Comparison of ENCODE assay signal across 10 mouse cellular contexts in the genomic region with DNA sequence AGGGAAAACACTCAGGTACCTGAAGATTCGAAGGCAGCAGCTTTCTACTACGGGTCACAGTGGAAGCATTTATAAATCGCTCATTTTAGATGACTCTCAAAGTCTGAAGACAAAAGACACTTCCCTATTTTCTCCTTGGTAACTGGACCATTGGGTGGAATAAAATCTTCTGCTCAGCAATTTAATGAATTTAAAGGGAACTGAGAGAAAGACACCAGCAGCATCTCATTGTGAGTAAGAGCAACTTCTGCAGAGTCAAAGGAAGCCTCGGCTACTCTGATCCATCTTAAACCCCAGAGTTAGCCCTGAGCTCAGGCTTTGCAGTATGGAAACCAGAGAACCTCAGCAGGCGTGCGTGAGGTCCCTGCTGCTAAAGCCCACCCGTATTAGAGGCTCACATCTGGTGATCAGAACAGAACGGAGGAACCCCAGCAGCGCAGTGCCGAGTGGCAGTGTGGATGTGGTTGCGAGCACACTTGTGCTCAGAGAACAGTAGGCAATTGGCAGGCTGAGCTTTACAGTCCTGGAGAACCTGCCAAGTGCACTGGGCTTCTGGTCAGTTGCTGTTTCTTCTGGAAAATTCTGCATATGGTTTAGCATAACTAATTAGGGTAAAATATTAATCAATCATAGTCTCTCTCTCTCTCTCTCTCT.
DNase-seq lines count a peak whose midpoint lies in the region; ATAC-seq and TF ChIP-seq lines count a peak whose summit lies in the region.
"Had no signal": no experiment of that assay in that cellular context is flagged by ENCODE, and none has a peak within 500 bp of the region (broad histone marks: within the 10 kb centered on the region; RNA-seq: fewer than 3 reads in every experiment).

No protein-coding gene starts in this region.

- H3K4me1 ChIP-seq in heart, adult 2 months (ENCODE audit: control insufficient read depth, insufficient read depth, low read length), result peaks cover 12% of the 10 kb centered on the region
- H3K4me1 ChIP-seq in midbrain, postnatal 0 days (ENCODE audit: insufficient read depth, low read length), result no peaks in the 10 kb centered on the region
- no peaks in the 10 kb centered on the region; the same call in 1 of the 2 replicates for H3K4me1 ChIP-seq in midbrain, embryonic 13.5 days (replicated peaks)
- H3K4me1 ChIP-seq in liver, postnatal 0 days (ENCODE audit: insufficient read depth), result no peaks in the 10 kb centered on the region

- H3K79me2 ChIP-seq in heart, adult 2 months (replicated peaks; ENCODE audit: control insufficient read depth, insufficient read depth, low read length), result no peaks in the 10 kb centered on the region

- H3K4me2 ChIP-seq in midbrain, postnatal 0 days (ENCODE audit: low read depth, low read length, poor library complexity, severe bottlenecking), result no peak overlapping the region
- no peak overlapping the region for H3K4me2 ChIP-seq in midbrain, embryonic 13.5 days (replicated peaks)
- H3K4me2 ChIP-seq in liver, postnatal 0 days (ENCODE audit: low read depth, low read length), result no peak overlapping the region

- intact Hi-C loops in heart, adult 2 months (cut with DNase I), result loop anchor here (5.0 to 10.0 kb wide), 5 partner anchors 36 to 154 kb away; partner anchors contain the start of gene Stxbp6

- peaks cover 16% of the 10 kb centered on the region for H3K36me3 ChIP-seq in heart, adult 2 months (ENCODE audit: control insufficient read depth, insufficient read depth, low read length)
- no peaks in the 10 kb centered on the region for H3K36me3 ChIP-seq in midbrain, postnatal 0 days (ENCODE audit: insufficient read depth, low read length)
- H3K36me3 ChIP-seq in midbrain, embryonic 13.5 days, result no peaks in the 10 kb centered on the region
- H3K36me3 ChIP-seq in liver, postnatal 0 days (replicated peaks; ENCODE audit: insufficient read depth, low read length), result no peaks in the 10 kb centered on the region

- no peaks in the 10 kb centered on the region for H3K9me3 ChIP-seq in midbrain, postnatal 0 days (ENCODE audit: low read length)
- H3K9me3 ChIP-seq in midbrain, embryonic 13.5 days, result no peaks in the 10 kb centered on the region
- H3K9me3 ChIP-seq in liver, postnatal 0 days (ENCODE audit: low read length), result no peaks in the 10 kb centered on the region

- DNase-seq in heart, adult 2 months, result peak in 1 of 2 experiments; percentile 24
- DNase-seq in heart, adult 8-10 months (ENCODE audit: low spot score), result no peak
- DNase-seq in midbrain, postnatal 0 days (ENCODE audit: low spot score), result peak; percentile 65
- DNase-seq in kidney, adult 9 months, result peak; percentile 53
- DNase-seq in liver, postnatal 0 days, result no peak
- no peak for DNase-seq in urinary bladder, adult 18-20 months (ENCODE audit: low spot score in 2 of 2)
- DNase-seq: gastrocnemius, postnatal 10 days; lung, postnatal 4 days had no signal

- H3K4me3 ChIP-seq in heart, adult 2 months, result no peak overlapping the region
- no peak overlapping the region for H3K4me3 ChIP-seq in midbrain, postnatal 0 days (ENCODE audit: low read depth, low read length)
- no peak overlapping the region for H3K4me3 ChIP-seq in midbrain, embryonic 13.5 days (replicated peaks)
- no peak overlapping the region for H3K4me3 ChIP-seq in liver, postnatal 0 days (ENCODE audit: low read depth, low read length)

- no peak for TF ChIP-seq EP300 in heart, adult 2 months (IDR thresholded peaks at IDR 0.05; ENCODE audit: insufficient read depth, low read depth, low read length)
- no peak for TF ChIP-seq EP300 in liver, postnatal 0 days (IDR thresholded peaks at IDR 0.05; ENCODE audit: low read depth)

- 0 out of 2 replicates have a peak overlapping the region, but pooled peaks have one; percentile 13 for H3K27ac ChIP-seq in heart, adult 2 months
- no peak overlapping the region for H3K27ac ChIP-seq in midbrain, postnatal 0 days (ENCODE audit: low read depth, low read length)
- H3K27ac ChIP-seq in midbrain, embryonic 13.5 days, result no peak overlapping the region
- no peak overlapping the region for H3K27ac ChIP-seq in liver, postnatal 0 days (ENCODE audit: low read depth)

- TF ChIP-seq POLR2A in heart, adult 2 months (IDR thresholded peaks at IDR 0.05; ENCODE audit: insufficient read depth, low read depth, low read length), result no peak

- no peaks in the 10 kb centered on the region for H3K27me3 ChIP-seq in heart, adult 2 months (ENCODE audit: control insufficient read depth, insufficient read depth, low read length)
- no peaks in the 10 kb centered on the region for H3K27me3 ChIP-seq in midbrain, postnatal 0 days (ENCODE audit: insufficient read depth, low read length)
- no peaks in the 10 kb centered on the region for H3K27me3 ChIP-seq in midbrain, embryonic 13.5 days
- no peaks in the 10 kb centered on the region for H3K27me3 ChIP-seq in liver, postnatal 0 days (ENCODE audit: insufficient read depth, low read length)

- TF ChIP-seq CTCF in heart, adult 2 months (IDR thresholded peaks at IDR 0.05), result no peak
- TF ChIP-seq CTCF in midbrain, postnatal 0 days (IDR thresholded peaks at IDR 0.05), result no peak
- TF ChIP-seq CTCF in liver, postnatal 0 days (IDR thresholded peaks at IDR 0.05; ENCODE audit: low read depth), result no peak

- 0 out of 2 replicates have a peak, but pooled peaks have one; percentile 53 for ATAC-seq in midbrain, postnatal 0 days (ENCODE audit: low FRiP score)
- no peak for ATAC-seq in midbrain, embryonic 13.5 days
- ATAC-seq in megakaryocyte, adult 5-6 weeks (ENCODE audit: poor library complexity, severe bottlenecking), result peak; percentile 89
- ATAC-seq in liver, postnatal 0 days, result no peak

- H3K9ac ChIP-seq in heart, adult 2 months (ENCODE audit: low read depth, low read length), result no peak overlapping the region
- no peak overlapping the region for H3K9ac ChIP-seq in midbrain, postnatal 0 days (replicated peaks; ENCODE audit: low read length, poor library complexity, severe bottlenecking)
- no peak overlapping the region for H3K9ac ChIP-seq in midbrain, embryonic 13.5 days (replicated peaks)
- no peak overlapping the region for H3K9ac ChIP-seq in liver, postnatal 0 days (replicated peaks)

- WGBS in heart, adult 2 months, result 87% methylated on average over 11 of the region's 11 CpGs
- 60% methylated on average over 11 of the region's 11 CpGs for WGBS in midbrain, postnatal 0 days
- WGBS in midbrain, embryonic 13.5 days, result 60% methylated on average over 11 of the region's 11 CpGs
- WGBS in liver, postnatal 0 days (ENCODE audit: insufficient replicate concordance), result 79% methylated on average over 11 of the region's 11 CpGs

Comparison
In these comparisons a context has a peak if more than half of its experiments do, and no peak if none do; other contexts are left out.
1. ATAC-seq: peak in midbrain, postnatal 0 days (single experiment) and megakaryocyte, adult 5-6 weeks (single experiment); none in midbrain, embryonic 13.5 days (single experiment) and liver, postnatal 0 days (single experiment).
2. DNase-seq: peak in midbrain, postnatal 0 days (single experiment) and kidney, adult 9 months (single experiment); none in heart, adult 8-10 months (single experiment), liver, postnatal 0 days (single experiment) and urinary bladder, adult 18-20 months (0 of 2).